In the genomic region with DNA sequence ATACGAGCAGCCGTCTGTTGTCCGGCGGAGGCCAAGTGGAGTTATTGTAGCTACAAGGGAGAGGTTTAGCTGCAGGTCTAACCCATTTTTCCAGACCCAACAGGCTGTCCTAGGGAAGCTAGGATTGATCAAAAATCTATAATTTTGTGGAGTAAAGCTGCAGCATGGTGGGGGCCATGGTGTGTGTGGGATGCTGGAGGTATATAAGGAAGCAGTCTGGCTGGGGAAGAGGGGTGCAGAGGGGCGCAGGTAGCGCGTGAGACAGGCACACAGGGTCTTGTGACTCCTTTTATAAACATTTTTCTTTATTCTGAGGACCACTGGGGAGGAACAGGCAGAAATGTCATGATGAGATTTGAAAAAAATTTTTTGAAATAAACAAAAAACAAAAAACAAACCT, we compare ENCODE assay signal across 18 mouse cellular contexts. TPM values are rescaled to one million over a fixed set of nuclear protein-coding genes. Genes with fewer than 3 reads are reported as not detected.
"Had no signal": no experiment of that assay in that cellular context is flagged by ENCODE, and none has a peak within 500 bp of the region (broad histone marks: within the 10 kb centered on the region; RNA-seq: fewer than 3 reads in every experiment).

No protein-coding gene starts in this region.

- H3K9ac ChIP-seq: liver, postnatal 0 days; lung, embryonic 15.5 days; neural tube, embryonic 12.5 days; stomach, embryonic 15.5 days had no signal

- H3K9me3 ChIP-seq: lung, embryonic 15.5 days; megakaryocyte, embryonic 14.5 days; neural tube, embryonic 12.5 days; stomach, embryonic 15.5 days had no signal

- H3K36me3 ChIP-seq: lung, embryonic 15.5 days; neural tube, embryonic 12.5 days; stomach, embryonic 15.5 days had no signal

- H3K4me1 ChIP-seq: lung, embryonic 15.5 days; megakaryocyte, embryonic 14.5 days; neural tube, embryonic 12.5 days; stomach, embryonic 15.5 days had no signal

- H3K4me3 ChIP-seq: lung, embryonic 15.5 days; megakaryocyte, embryonic 14.5 days; neural tube, embryonic 12.5 days; stomach, embryonic 15.5 days had no signal

- H3K27ac ChIP-seq: lung, embryonic 15.5 days; macrophage; neural tube, embryonic 12.5 days; stomach, embryonic 15.5 days; stomach, postnatal 0 days had no signal

- DNase-seq: liver, postnatal 0 days; lung, adult 2 months; lung, postnatal 14 days; lung, postnatal 36 days; right cerebral cortex, postnatal 14 days; thymus, adult 2 months; thymus, postnatal 25 days; thymus, postnatal 4 days had no signal

- H3K4me2 ChIP-seq: lung, embryonic 15.5 days; midbrain, embryonic 11.5 days; neural tube, embryonic 12.5 days; stomach, embryonic 15.5 days had no signal

- ATAC-seq: liver, postnatal 0 days; lung, postnatal 0 days had no signal

RNA-seq across cellular contexts. Expression of gene Slc4a3, which starts 57.5 kb away (rescaled TPM):
- total RNA-seq: monocyte, adult 5-6 weeks; neutrophil, adult 5-6 weeks had no signal
